Mouse (Mus musculus): Measurements from ENCODE around the gene Cux1.

- peak; percentile 33; the same call in 1 of the 2 replicates for TF ChIP-seq CTCF (conservative IDR thresholded peaks at IDR 0.05; ENCODE audit: insufficient read depth, insufficient read length, low read depth, low read length)
- no peak for TF ChIP-seq POLR2A (IDR thresholded peaks at IDR 0.05; ENCODE audit: low read depth, low read length)
Observed at GRCm38 (mm10) chr5:136379405-136379804, 187.9 kb downstream of the Cux1 start.
